Mouse (Mus musculus) C2C12 (cell line): ENCODE data around the gene Fetub. TPM values are rescaled to one million over a fixed set of nuclear protein-coding genes. Genes with fewer than 3 reads are reported as not detected.

Source experiments
- H3K27me3 ChIP-seq: one replicate; pipeline ENCODE4 v1.6.1; 2011; ENCODE audit not compliant: control insufficient read depth, insufficient read depth, insufficient read length
- H3K36me3 ChIP-seq: one replicate; pipeline ENCODE4 v1.6.1; 2011; ENCODE audit not compliant: control insufficient read depth, insufficient read depth
- H3K4me3 ChIP-seq: one replicate; pipeline ENCODE4 v1.5.1; 2011; ENCODE audit warnings: mild to moderate bottlenecking, control low read depth; ENCODE audit not compliant: poor library complexity, insufficient read depth, severe bottlenecking
- H3K79me2 ChIP-seq: one replicate; pipeline ENCODE4 v1.6.1; 2011; ENCODE audit not compliant: control insufficient read depth, insufficient read depth
- H3K79me3 ChIP-seq: one replicate; pipeline ENCODE4 v1.6.1; 2011; ENCODE audit warnings: low read depth, control low read depth
- H3ac ChIP-seq: one replicate; pipeline ENCODE3; 2011; ENCODE audit warnings: low read depth; ENCODE audit not compliant: control insufficient read depth, insufficient read length
- CEBPB ChIP-seq: IDR thresholded peaks from one replicate; pipeline ENCODE4 v1.6.1; 2011; ENCODE audit warnings: low read depth, mild to moderate bottlenecking, control low read depth, moderate library complexity
- CTCF ChIP-seq: IDR thresholded peaks from one replicate; pipeline ENCODE4 v1.5.1; 2011; ENCODE audit not compliant: control insufficient read depth, insufficient read depth, insufficient read length
- FOSL1 ChIP-seq: IDR thresholded peaks from one replicate; pipeline ENCODE4 v1.8.0; 2011; ENCODE audit warnings: mild to moderate bottlenecking, low read length; ENCODE audit not compliant: poor library complexity, insufficient read depth, severe bottlenecking
- MAX ChIP-seq: IDR thresholded peaks from one replicate; pipeline ENCODE4 v1.6.1; 2011; ENCODE audit warnings: mild to moderate bottlenecking, control low read depth
- MYOD1 ChIP-seq: IDR thresholded peaks from one replicate; pipeline ENCODE4 v1.6.1; 2011; ENCODE audit warnings: low read depth; ENCODE audit not compliant: control insufficient read depth, insufficient read length
- MYOG ChIP-seq: IDR thresholded peaks from one replicate; pipeline ENCODE4 v1.6.1; 2011; ENCODE audit not compliant: control insufficient read depth, insufficient read length; ENCODE audit errors: extremely low read depth
- USF1 ChIP-seq: IDR thresholded peaks from one replicate; pipeline ENCODE4 v1.6.1; 2011; ENCODE audit warnings: low read depth, mild to moderate bottlenecking, control low read depth, moderate library complexity
- polyA plus RNA-seq: library from polyadenylated mRNA; unstranded; fragments of >200 nt; fragmentation: generic; extraction: Trizol; gene quantifications from one replicate; pipeline ENCODE4 v1.2.1, GENCODE M21; 2012; ENCODE audit warnings: missing spikeins

Gene Fetub
- polyA plus RNA-seq, 1 experiment: 2.3 TPM

DNA sequence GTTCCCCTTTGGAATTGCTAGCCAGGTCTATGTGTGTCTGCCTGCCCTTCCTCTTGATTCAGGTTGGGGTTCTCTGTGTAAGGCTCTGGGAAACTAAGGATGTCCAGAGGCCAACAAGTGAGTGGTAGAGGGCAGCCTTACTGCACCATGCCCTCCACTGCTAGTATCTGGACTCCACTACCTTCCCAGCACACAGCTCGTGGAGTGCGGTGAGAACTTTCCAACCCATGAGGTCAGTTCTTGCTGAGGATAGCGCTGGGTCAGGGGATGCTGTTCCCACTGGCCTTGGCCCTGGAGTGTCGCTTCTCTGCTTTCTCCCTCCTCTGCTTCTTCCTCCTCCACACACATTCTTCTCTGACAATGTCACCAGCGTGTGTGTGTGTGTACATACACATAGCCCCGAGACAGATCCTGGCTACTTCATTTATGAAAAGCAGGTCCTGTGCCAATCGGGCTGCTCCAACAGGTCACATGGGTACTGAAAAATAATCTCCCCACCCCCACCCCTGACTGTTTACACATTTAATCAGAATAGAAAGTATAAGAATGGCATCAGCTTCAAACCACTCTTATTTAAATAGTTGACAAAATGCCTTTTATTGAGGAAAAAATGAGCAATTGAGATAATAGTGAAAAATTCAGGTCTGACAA lies 38.1 kb upstream of the Fetub start:
- Histone ChIP-seq H3K27me3 (no peaks in the 10 kb centered on the region), H3K79me3 (no peaks in the 10 kb centered on the region), H3K79me2 (no peaks in the 10 kb centered on the region), H3K36me3 (no peaks in the 10 kb centered on the region), H3ac (no peak overlapping the region), H3K4me3 (no peak overlapping the region)
- TF ChIP-seq MYOD1 (no peak), CEBPB (no peak), USF1 (no peak), FOSL1 (no peak), CTCF (no peak), MYOG (no peak), MAX (no peak)

DNA sequence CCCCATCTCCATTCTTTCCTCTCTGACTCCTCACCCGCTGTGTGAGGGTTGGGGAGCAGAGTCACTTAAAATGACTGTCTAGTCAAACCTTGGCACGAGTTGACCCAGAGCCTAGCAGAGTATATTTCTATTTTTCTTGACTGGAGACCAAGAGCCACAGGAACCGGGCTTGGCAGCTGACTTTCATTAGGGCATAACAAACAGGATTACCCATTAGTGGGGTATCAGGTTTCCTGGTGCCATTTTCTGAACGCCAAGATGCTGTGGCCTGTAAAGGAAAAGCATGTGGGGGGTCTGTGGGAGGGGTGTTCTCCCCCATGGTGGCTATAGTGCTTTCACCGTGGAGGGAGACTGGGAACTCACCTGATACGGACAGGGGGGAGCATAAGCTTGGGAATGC lies 37.2 kb upstream of the Fetub start:
- Histone ChIP-seq H3K79me2 (no peaks in the 10 kb centered on the region), H3ac (no peak overlapping the region), H3K4me3 (no peak overlapping the region), H3K79me3 (no peaks in the 10 kb centered on the region), H3K27me3 (no peaks in the 10 kb centered on the region), H3K36me3 (no peaks in the 10 kb centered on the region)
- TF ChIP-seq USF1 (no peak), CTCF (no peak), FOSL1 (no peak), CEBPB (no peak), MYOD1 (no peak)

DNA sequence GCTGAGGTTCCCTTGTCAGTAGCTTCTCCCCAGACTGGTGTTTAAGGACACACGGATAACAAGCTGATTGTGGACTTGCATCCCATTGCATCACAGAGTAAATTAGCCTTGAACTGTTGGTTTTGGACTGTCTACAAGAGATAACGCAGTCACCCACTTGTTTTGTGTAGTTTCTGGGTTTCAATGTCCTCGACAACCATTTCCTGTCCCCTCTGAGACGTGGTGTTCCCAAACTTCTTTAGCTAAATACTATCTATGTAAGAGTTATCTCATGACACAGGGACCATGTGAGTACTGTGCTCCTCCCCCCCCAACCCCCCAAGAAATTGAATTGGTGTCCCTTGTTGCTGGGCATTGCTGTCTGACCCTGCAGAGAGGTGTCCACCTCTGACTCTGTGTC lies 36.6 kb upstream of the Fetub start:
- Histone ChIP-seq H3K4me3 (no peak overlapping the region), H3K27me3 (no peaks in the 10 kb centered on the region), H3K36me3 (no peaks in the 10 kb centered on the region), H3K79me2 (no peaks in the 10 kb centered on the region), H3K79me3 (no peaks in the 10 kb centered on the region), H3ac (no peak overlapping the region)
- TF ChIP-seq MYOG: no peak
- no peak for TF ChIP-seq FOSL1
- no peak for TF ChIP-seq CEBPB
- TF ChIP-seq MAX: no peak
- TF ChIP-seq USF1: no peak
- TF ChIP-seq MYOD1: no peak
- TF ChIP-seq CTCF: no peak

GRCm38 (mm10) chr16:22883441-22883840 lies 34.7 kb upstream of the Fetub start:
- H3K27me3 ChIP-seq: no peaks in the 10 kb centered on the region

GRCm38 (mm10) chr16:22885356-22885755 lies 32.8 kb upstream of the Fetub start:
- Histone ChIP-seq H3ac (no peak overlapping the region), H3K79me2 (no peaks in the 10 kb centered on the region), H3K36me3 (no peaks in the 10 kb centered on the region), H3K4me3 (no peak overlapping the region), H3K79me3 (no peaks in the 10 kb centered on the region), H3K27me3 (no peaks in the 10 kb centered on the region)
- no peak for TF ChIP-seq CTCF
- no peak for TF ChIP-seq MYOG
- no peak for TF ChIP-seq CEBPB
- TF ChIP-seq MYOD1: no peak
- no peak for TF ChIP-seq USF1
- no peak for TF ChIP-seq FOSL1
- no peak for TF ChIP-seq MAX

More at GRCm38 (mm10) chr16:22883441-22883840, 34.7 kb upstream of the Fetub start:
- H3ac ChIP-seq: no peak overlapping the region
- H3K79me3 ChIP-seq: no peaks in the 10 kb centered on the region
- no peak overlapping the region for H3K4me3 ChIP-seq
- H3K79me2 ChIP-seq: no peaks in the 10 kb centered on the region
- no peak for TF ChIP-seq MYOD1
- no peak for TF ChIP-seq CTCF
- TF ChIP-seq CEBPB: no peak
- TF ChIP-seq MYOG: no peak
- TF ChIP-seq USF1: no peak
- TF ChIP-seq FOSL1: no peak
- TF ChIP-seq MAX: no peak
- no peaks in the 10 kb centered on the region for H3K36me3 ChIP-seq

DNA sequence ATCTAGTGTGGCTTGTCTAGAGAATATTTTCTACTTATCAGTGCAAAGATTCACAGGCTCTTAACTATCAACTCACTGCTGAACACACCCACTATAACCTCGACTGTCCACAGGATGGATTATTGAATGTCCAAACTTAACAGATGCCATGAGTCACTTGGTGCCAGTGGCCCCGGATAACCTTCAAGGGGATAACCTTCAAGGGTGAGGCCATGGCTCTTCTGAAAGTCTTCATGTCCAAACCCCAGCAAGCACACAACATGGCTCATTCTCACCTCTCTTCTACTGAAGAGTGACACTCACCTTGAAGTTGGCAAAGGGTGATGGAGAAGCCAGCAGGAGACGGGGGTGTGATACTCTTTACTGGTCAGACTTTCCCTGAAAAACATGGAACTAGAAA lies 31.4 kb upstream of the Fetub start:
- no peak overlapping the region for H3K4me3 ChIP-seq
- peaks cover 8% of the 10 kb centered on the region for H3K27me3 ChIP-seq
- no peak overlapping the region for H3ac ChIP-seq
- H3K79me2 ChIP-seq: no peaks in the 10 kb centered on the region
- H3K36me3 ChIP-seq: no peaks in the 10 kb centered on the region
- TF ChIP-seq MYOD1: no peak
- TF ChIP-seq MAX: no peak
- TF ChIP-seq CTCF: no peak
- no peak for TF ChIP-seq CEBPB
- TF ChIP-seq USF1: no peak
- TF ChIP-seq FOSL1: no peak
- TF ChIP-seq MYOG: no peak
- H3K79me3 ChIP-seq: no peaks in the 10 kb centered on the region
